Mouse (Mus musculus) myocyte (in vitro differentiated cells): ENCODE data around the gene Oasl1.

ENCODE experiments used
- CEBPB ChIP-seq: IDR thresholded peaks from 2 replicates; pipeline ENCODE4 v1.6.1; 2011; ENCODE audit warnings: mild to moderate bottlenecking, moderate library complexity; ENCODE audit not compliant: poor library complexity, insufficient read depth, severe bottlenecking
- MYOD1 ChIP-seq, 3 experiments: IDR thresholded peaks; one replicate each; pipeline ENCODE4 v1.6.1; 2011; ENCODE audit warnings: control low read depth in 2 of 3, low read depth in 2 of 3, mild to moderate bottlenecking in 2 of 3, moderate library complexity in 1 of 3; ENCODE audit not compliant: insufficient read length in 2 of 3, control insufficient read depth in 1 of 3
- POLR2A ChIP-seq: IDR thresholded peaks from one replicate; pipeline ENCODE4 v1.6.1; 2011; ENCODE audit warnings: low read depth, mild to moderate bottlenecking, control low read depth, moderate library complexity; ENCODE audit not compliant: insufficient read length
- SRF ChIP-seq: IDR thresholded peaks from one replicate; pipeline ENCODE4 v1.6.1; 2011; ENCODE audit warnings: low read depth; ENCODE audit not compliant: control insufficient read depth, insufficient read length
- TCF12 ChIP-seq: IDR thresholded peaks from one replicate; pipeline ENCODE4 v1.6.1; 2011; ENCODE audit warnings: mild to moderate bottlenecking, control low read depth; ENCODE audit not compliant: poor library complexity, insufficient read depth, severe bottlenecking
- USF1 ChIP-seq: IDR thresholded peaks from one replicate; pipeline ENCODE4 v1.6.1; 2011; ENCODE audit warnings: low read depth, mild to moderate bottlenecking, control low read depth, moderate library complexity

DNA sequence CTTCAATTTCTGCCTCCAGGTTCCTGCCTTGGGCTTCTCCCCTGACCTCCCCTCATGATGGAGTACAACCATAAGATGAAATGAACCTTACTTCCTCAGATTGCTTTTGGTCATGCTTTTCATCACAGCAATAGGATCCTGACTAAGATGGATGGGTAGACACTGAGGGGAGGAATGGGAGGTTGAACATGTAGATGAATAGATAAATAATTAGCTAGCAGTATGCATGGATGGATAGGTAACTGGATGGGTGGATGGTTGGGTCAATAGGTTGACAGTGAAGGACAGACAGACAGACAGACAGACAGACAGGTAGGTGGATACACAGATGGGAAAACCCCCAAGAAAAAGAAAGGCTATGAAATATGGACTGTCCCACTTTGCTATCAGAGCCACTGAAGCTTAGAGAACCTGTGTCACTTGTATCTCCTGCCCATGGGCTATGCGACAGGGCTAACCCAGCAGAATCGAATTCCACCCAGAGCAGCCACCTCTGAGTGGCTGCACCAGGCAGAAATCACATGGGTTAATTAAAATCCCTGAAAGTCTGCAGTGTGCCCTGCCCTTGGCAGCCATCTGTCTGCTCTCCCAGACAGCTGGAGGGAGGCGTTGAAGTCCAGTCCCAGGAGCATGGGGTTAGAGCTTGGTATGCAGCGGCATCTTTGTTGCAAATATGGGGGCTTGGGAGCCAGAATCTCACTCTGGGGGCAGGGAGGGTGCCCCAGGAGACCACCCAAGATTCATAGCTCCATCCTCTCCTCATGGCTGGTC is 38.7 kb downstream of the Oasl1 start:
- TF ChIP-seq POLR2A (no peak), TCF12 (no peak), MYOD1 (IDR thresholded peaks at IDR 0.05; ENCODE audit: control insufficient read depth in 1 of 3, insufficient read length in 2 of 3, low read depth in 2 of 3) (peak in 2 of 3 experiments; percentile 47 to 55), USF1 (no peak), CEBPB (no peak), SRF (no peak)
